Mouse (Mus musculus): ENCODE data around the gene Scn8a.

The Scn8a gene

GRCm38 (mm10) chr15:101042613-101043012, 173.0 kb downstream of the Scn8a start:
- peak; percentile 10 for DNase-seq (ENCODE audit: low spot score)

GRCm38 (mm10) chr15:101044531-101044930, 174.9 kb downstream of the Scn8a start:
- no peak for DNase-seq (ENCODE audit: low spot score)

GRCm38 (mm10) chr15:101046039-101046526, 176.4 kb downstream of the Scn8a start:
- DNase-seq (ENCODE audit: low spot score): no peak

- DNase-seq (ENCODE audit: low spot score): peak; percentile 1
These were observed 177.0 kb downstream of the Scn8a start for GRCm38 (mm10) chr15:101046527-101047193.

- no peak for DNase-seq (ENCODE audit: low spot score)
These were observed 177.5 kb downstream of the Scn8a start, which contains the start of gene Gm47841 for GRCm38 (mm10) chr15:101047194-101047555. Gene Gm47841, minus strand, starts transcription at chr15:101047397.

- DNase-seq (ENCODE audit: low spot score): no peak
These were observed 178.8 kb downstream of the Scn8a start for GRCm38 (mm10) chr15:101048338-101048896.

GRCm38 (mm10) chr15:101051869-101052268, 182.2 kb downstream of the Scn8a start:
- no peak for DNase-seq (ENCODE audit: low spot score)

- DNase-seq (ENCODE audit: low spot score): peak; percentile 11
These were observed 183.2 kb downstream of the Scn8a start for GRCm38 (mm10) chr15:101052560-101053501.

GRCm38 (mm10) chr15:101053832-101054459, 184.3 kb downstream of the Scn8a start:
- DNase-seq (ENCODE audit: low spot score): no peak

- DNase-seq (ENCODE audit: low spot score): no peak
These were observed 184.9 kb downstream of the Scn8a start for GRCm38 (mm10) chr15:101054541-101054940.

GRCm38 (mm10) chr15:101056225-101056624, 186.6 kb downstream of the Scn8a start:
- peak; percentile 28 for DNase-seq (ENCODE audit: low spot score)

- no peak for DNase-seq (ENCODE audit: low spot score)
These were observed 190.1 kb downstream of the Scn8a start for GRCm38 (mm10) chr15:101059570-101060279.

GRCm38 (mm10) chr15:101060280-101060852, 190.7 kb downstream of the Scn8a start:
- no peak for DNase-seq (ENCODE audit: low spot score)

- DNase-seq (ENCODE audit: low spot score): no peak
These were observed 195.4 kb downstream of the Scn8a start for GRCm38 (mm10) chr15:101065069-101065468.

- DNase-seq (ENCODE audit: low spot score): no peak
These were observed 196.7 kb downstream of the Scn8a start for GRCm38 (mm10) chr15:101066364-101066847.

- no peak for DNase-seq (ENCODE audit: low spot score)
These were observed 197.4 kb downstream of the Scn8a start for GRCm38 (mm10) chr15:101066920-101067696.

GRCm38 (mm10) chr15:101068029-101068428, 198.4 kb downstream of the Scn8a start:
- DNase-seq (ENCODE audit: low spot score): no peak

- no peak for DNase-seq (ENCODE audit: low spot score)
These were observed 199.0 kb downstream of the Scn8a start for GRCm38 (mm10) chr15:101068671-101069070.

GRCm38 (mm10) chr15:101069641-101070190, 200.1 kb downstream of the Scn8a start:
- DNase-seq (ENCODE audit: low spot score): no peak

- no peak for DNase-seq (ENCODE audit: low spot score)
These were observed 201.1 kb downstream of the Scn8a start for GRCm38 (mm10) chr15:101070762-101071161.
